17 mouse cellular contexts compared by ENCODE assay signal in the genomic region with DNA sequence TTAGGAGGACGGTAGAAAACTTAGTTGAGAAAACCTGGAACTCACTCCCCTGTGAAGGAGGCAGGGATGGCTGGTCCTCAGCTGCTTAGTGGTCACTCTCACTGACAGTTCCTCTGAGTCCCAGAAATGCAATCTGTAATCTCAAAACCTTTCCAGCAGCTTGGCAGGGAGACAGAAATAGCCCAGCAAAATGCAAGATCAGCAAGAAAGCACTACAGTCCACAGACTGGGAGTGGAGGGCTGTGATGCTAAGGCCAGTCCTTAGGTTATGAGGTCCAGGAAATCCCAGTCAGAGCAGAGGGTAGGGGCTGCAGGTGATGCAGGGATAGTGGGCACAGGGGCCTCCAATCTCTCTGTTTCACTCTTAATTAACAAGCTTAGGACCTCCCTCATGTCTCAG. TPM values are rescaled to one million over a fixed set of nuclear protein-coding genes. Genes with fewer than 3 reads are reported as not detected.
DNase-seq lines count a peak whose midpoint lies in the region.
"Had no signal": no experiment of that assay in that cellular context is flagged by ENCODE, and none has a peak within 500 bp of the region (broad histone marks: within the 10 kb centered on the region; RNA-seq: fewer than 3 reads in every experiment).

No protein-coding gene starts in this region.

- no peak overlapping the region for H3K27ac ChIP-seq in heart, embryonic 10.5 days
- H3K27ac ChIP-seq: heart, adult 2 months; limb, embryonic 13.5 days had no signal

- H3K4me3 ChIP-seq in heart, embryonic 10.5 days, result no peak overlapping the region
- H3K4me3 ChIP-seq: forebrain, embryonic 12.5 days; heart, adult 2 months; limb, embryonic 13.5 days; myocyte had no signal

- 44% methylated on average over 1 of the region's 1 CpGs for WGBS in heart, embryonic 10.5 days

- peaks cover 5% of the 10 kb centered on the region for H3K36me3 ChIP-seq in heart, embryonic 10.5 days

- DNase-seq in heart, embryonic 10.5 days (ENCODE audit: low spot score), result peak; percentile 76
- DNase-seq in heart, adult 9 months (ENCODE audit: low spot score in 2 of 2), result no peak
- DNase-seq in kidney, postnatal 14 days, result peak; percentile 49
- DNase-seq in kidney, adult 11 months, result no peak
- peak; percentile 65 for DNase-seq in 3T3-L1 (ENCODE audit: low read depth, low spot score)
- peak; percentile 32 for DNase-seq in Muller cell, postnatal 12 days (ENCODE audit: inconsistent ontology term)
- DNase-seq in thymus, postnatal 25 days, result no peak
- DNase-seq: adrenal gland, adult 2 months; embryo, embryonic 11 days; heart, adult 2 months; heart, postnatal 10 days; liver, postnatal 0 days; midbrain, embryonic 14.5 days; retina, postnatal 1 day had no signal

- no peaks in the 10 kb centered on the region for H3K9me3 ChIP-seq in heart, embryonic 10.5 days
- H3K9me3 ChIP-seq: forebrain, embryonic 12.5 days; limb, embryonic 13.5 days had no signal

- H3K27me3 ChIP-seq in heart, embryonic 10.5 days (ENCODE audit: insufficient read depth, poor library complexity, severe bottlenecking), result peaks cover 10% of the 10 kb centered on the region; the same call in 1 of the 2 replicates
- H3K27me3 ChIP-seq: forebrain, embryonic 12.5 days; limb, embryonic 13.5 days had no signal

- H3K4me1 ChIP-seq in heart, embryonic 10.5 days, result peaks cover 30% of the 10 kb centered on the region

RNA-seq across cellular contexts. Expression of a gene that starts 25.6 kb away (rescaled TPM):
- polyA plus RNA-seq in heart, embryonic 10.5 days (2016; fragmentation: Nextera tagmentation; extraction: Ambion mirVana), result 2.7 and 3.2 TPM in 2 replicates

RNA-seq across cellular contexts. Expression of a gene that starts 25.6 kb away (rescaled TPM):
- 0.60 and 0.83 TPM in 2 replicates for polyA plus RNA-seq in heart, embryonic 10.5 days (2016; fragmentation: Nextera tagmentation; extraction: Ambion mirVana)
- polyA plus RNA-seq: adrenal gland, adult 2 months; heart, adult 2 months had no signal

RNA-seq across cellular contexts. Expression of a gene that starts 25.9 kb away (rescaled TPM):
- polyA plus RNA-seq in heart, embryonic 10.5 days (2016; fragmentation: Nextera tagmentation; extraction: Ambion mirVana), result 67.6 and 80.2 TPM in 2 replicates

RNA-seq across cellular contexts. Expression of a gene that starts 56.9 kb away (rescaled TPM):
- polyA plus RNA-seq in heart, embryonic 10.5 days (2016; fragmentation: Nextera tagmentation; extraction: Ambion mirVana), result 4.7 and 6.1 TPM in 2 replicates
- polyA plus RNA-seq: adrenal gland, adult 2 months had no signal

Comparison
In these comparisons a context has a peak if more than half of its experiments do, and no peak if none do; other contexts are left out.
1. DNase-seq: peak in heart, embryonic 10.5 days (single experiment), kidney, postnatal 14 days (single experiment), 3T3-L1 (single experiment) and Muller cell, postnatal 12 days (single experiment); none in heart, adult 9 months (0 of 2), kidney, adult 11 months (single experiment) and thymus, postnatal 25 days (single experiment).